Mouse (Mus musculus) megakaryocyte, embryonic 14.5 days (primary cell): Measurements from ENCODE around the gene Mindy4.

Experiments
- FLI1 ChIP-seq: IDR thresholded peaks from 2 replicates; pipeline ENCODE4 v1.6.1; 2012; ENCODE audit warnings: low read length, inconsistent platforms, mixed read lengths
- GATA1 ChIP-seq: IDR thresholded peaks from 3 replicates; pipeline ENCODE4 v1.6.1; 2012; ENCODE audit warnings: mixed read lengths, low read length, inconsistent platforms, borderline replicate concordance

- TF ChIP-seq GATA1 = no peak
- no peak for TF ChIP-seq FLI1
Observed at GRCm38 (mm10) chr6:55273463-55273862, 70.3 kb downstream of the Mindy4 start.
